Mouse (Mus musculus): ENCODE results near the gene Rab33b.
"Not testable (repeated sequence)": the region's sequence is repeated elsewhere in the genome, so short reads cannot be mapped to it uniquely, and the experiment has no call there.

The Rab33b gene

GRCm38 (mm10) chr3:51483741-51484359 lies at the start of gene Rab33b:
Gene Rab33b, plus strand, starts transcription at chr3:51483920.
- DNase-seq, result peak; percentile 98

- not testable (repeated sequence) for DNase-seq
These were observed 49.4 kb upstream of the Rab33b start for GRCm38 (mm10) chr3:51434364-51434763.

- DNase-seq, result no peak
These were observed 48.7 kb upstream of the Rab33b start for GRCm38 (mm10) chr3:51434871-51435595.

GRCm38 (mm10) chr3:51468530-51468929 lies 15.2 kb upstream of the Rab33b start:
- no peak for DNase-seq

- no peak for DNase-seq
These were observed 8.0 kb upstream of the Rab33b start for GRCm38 (mm10) chr3:51475706-51476105.

- DNase-seq, result no peak
These were observed 3.8 kb upstream of the Rab33b start for GRCm38 (mm10) chr3:51479893-51480292.

- no peak for DNase-seq
These were observed 2.7 kb upstream of the Rab33b start for GRCm38 (mm10) chr3:51481059-51481458.

- no peak for DNase-seq
These were observed 1.8 kb upstream of the Rab33b start for GRCm38 (mm10) chr3:51481881-51482280.

GRCm38 (mm10) chr3:51482781-51483180 lies 939 bp upstream of the Rab33b start:
- DNase-seq, result no peak

- no peak for DNase-seq
These were observed 650 bp downstream of the Rab33b start for GRCm38 (mm10) chr3:51484370-51484769.

GRCm38 (mm10) chr3:51485347-51485746 lies 1.6 kb downstream of the Rab33b start:
- no peak for DNase-seq

- DNase-seq, result no peak
These were observed 2.9 kb downstream of the Rab33b start for GRCm38 (mm10) chr3:51486491-51487195.

GRCm38 (mm10) chr3:51490088-51490753 lies 6.5 kb downstream of the Rab33b start:
- no peak for DNase-seq

- no peak for DNase-seq
These were observed 9.6 kb downstream of the Rab33b start for GRCm38 (mm10) chr3:51493272-51493838.

GRCm38 (mm10) chr3:51494466-51494865 lies 10.7 kb downstream of the Rab33b start:
- no peak for DNase-seq

- DNase-seq, result no peak
These were observed 11.9 kb downstream of the Rab33b start for GRCm38 (mm10) chr3:51495646-51496045.

GRCm38 (mm10) chr3:51497978-51498377 lies 14.3 kb downstream of the Rab33b start:
- DNase-seq, result no peak

- DNase-seq, result peak; percentile 41
These were observed 14.9 kb downstream of the Rab33b start for GRCm38 (mm10) chr3:51498659-51499058.

GRCm38 (mm10) chr3:51499876-51500275 lies 16.2 kb downstream of the Rab33b start:
- DNase-seq, result no peak

GRCm38 (mm10) chr3:51504385-51504952 lies 20.7 kb downstream of the Rab33b start:
- DNase-seq, result no peak

GRCm38 (mm10) chr3:51505465-51505864 lies 21.7 kb downstream of the Rab33b start:
- peak; percentile 45 for DNase-seq

- peak; percentile 77 for DNase-seq
These were observed 27.2 kb downstream of the Rab33b start for GRCm38 (mm10) chr3:51510903-51511302.

- no peak for DNase-seq
These were observed 28.3 kb downstream of the Rab33b start for GRCm38 (mm10) chr3:51511983-51512382.
